Mouse (Mus musculus) heart, postnatal 0 days (tissue): ENCODE results near the gene Stac2.

Experiments used
- CTCF ChIP-seq: IDR thresholded peaks from 2 replicates; pipeline ENCODE4 v1.5.1; 2016; ENCODE audit warnings: antibody characterized with exemption, control low read depth, low read depth
- EP300 ChIP-seq: IDR thresholded peaks from 2 replicates; pipeline ENCODE4 v1.6.1; 2016; ENCODE audit warnings: antibody characterized with exemption, low read depth

- TF ChIP-seq CTCF (peak; percentile 95), EP300 (no peak)
Measured at GRCm38 (mm10) chr11:97987551-97988526, 65.4 kb downstream of the Stac2 start.
